Mouse (Mus musculus) intestine, embryonic 15.5 days (tissue): ENCODE results near the gene Htra1. TPM values are rescaled to one million over a fixed set of nuclear protein-coding genes. Genes with fewer than 3 reads are reported as not detected.
A peak's percentile ranks its signal among the peaks of the same experiment; 100 is the strongest.

Experiments
- ATAC-seq: fragments of 200-750 bp; cut with Nextera tagmentation; 2 replicates; pipeline ENCODE4 v1.8.0; 2017; ENCODE audit warnings: moderate TSS enrichment, moderate library complexity
- H3K27ac ChIP-seq: fragments of 300-500 bp; sonication (generic); 2 replicates; pipeline ENCODE4 v1.5.1; 2015; ENCODE audit warnings: mild to moderate bottlenecking, inconsistent platforms
- H3K27me3 ChIP-seq: fragments of 300-500 bp; sonication (generic); replicated peaks from 2 replicates; pipeline ENCODE4 v1.6.1; 2015; ENCODE audit warnings: inconsistent platforms
- H3K36me3 ChIP-seq: fragments of 300-500 bp; sonication (generic); 2 replicates; pipeline ENCODE4 v1.6.1; 2015; ENCODE audit warnings: inconsistent platforms
- H3K4me1 ChIP-seq: fragments of 300-500 bp; sonication (generic); replicated peaks from 2 replicates; pipeline ENCODE4 v1.6.1; 2015; ENCODE audit warnings: inconsistent platforms
- H3K4me2 ChIP-seq: fragments of 300-500 bp; sonication (generic); replicated peaks from 2 replicates; pipeline ENCODE4 v1.6.1; 2015; ENCODE audit warnings: mild to moderate bottlenecking, inconsistent platforms
- H3K4me3 ChIP-seq: fragments of 300-500 bp; sonication (generic); replicated peaks from 2 replicates; pipeline ENCODE4 v1.5.1; 2015; ENCODE audit warnings: inconsistent platforms
- H3K9ac ChIP-seq: fragments of 300-500 bp; sonication (generic); 2 replicates; pipeline ENCODE4 v1.6.1; 2015; ENCODE audit warnings: inconsistent platforms
- H3K9me3 ChIP-seq: fragments of 300-500 bp; sonication (generic); 2 replicates; pipeline ENCODE4 v1.6.1; 2016; ENCODE audit warnings: inconsistent platforms
- WGBS: fragments of 180-500 bp; shearing (Covaris S2); methylation state at CpG from one replicate; pipeline ENCODE4 v1.1.7; 2015; 5-methylcytosine and 5-hydroxymethylcytosine counted together
- polyA plus RNA-seq: library from polyadenylated mRNA; unstranded; fragments of >200 nt; fragmentation: Nextera tagmentation; extraction: Ambion mirVana; gene quantifications from 2 replicates; pipeline ENCODE4 v1.2.1, GENCODE M21; 2015

The Htra1 gene
- polyA plus RNA-seq, 1 experiment from 2014 or later: 18.8 TPM

DNA sequence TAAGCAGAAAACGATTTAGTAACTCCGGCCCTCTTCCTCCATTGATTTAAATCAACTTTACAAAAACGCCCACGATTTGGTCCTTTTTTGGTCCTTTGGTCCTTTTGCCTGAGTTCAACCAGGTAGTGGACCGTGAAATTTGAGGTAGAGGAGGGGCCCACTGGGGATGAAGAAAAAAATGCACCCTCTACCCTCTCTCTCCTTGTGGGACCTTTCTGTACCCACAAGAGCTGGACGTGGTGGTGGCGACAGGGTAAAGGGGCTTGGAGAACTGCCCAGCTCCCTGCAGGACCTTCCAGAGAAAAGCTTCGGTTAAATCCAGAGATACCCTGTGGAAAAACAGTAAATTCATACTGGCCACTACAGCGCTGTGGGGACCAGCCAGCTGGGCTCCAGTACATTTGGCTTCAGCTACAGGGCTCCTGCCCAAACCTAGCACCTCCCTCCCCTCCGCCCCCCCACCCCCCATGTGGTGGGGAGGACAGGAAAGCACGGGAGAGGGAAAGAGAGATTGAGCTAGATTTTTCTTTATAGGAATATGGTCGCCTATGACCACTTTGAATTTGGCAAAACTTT is 1.4 kb downstream of the Htra1 start:
- Histone ChIP-seq H3K27ac (no peak overlapping the region), H3K9ac (no peak overlapping the region), H3K9me3 (no peaks in the 10 kb centered on the region), H3K4me1 (peaks cover 15% of the 10 kb centered on the region), H3K4me3 (peak overlapping the region; percentile 57; the same call in 1 of the 2 replicates), H3K27me3 (peaks cover 60% of the 10 kb centered on the region), H3K36me3 (no peaks in the 10 kb centered on the region), H3K4me2 (peak overlapping the region; percentile 94)
- WGBS: 31% methylated on average over 12 of the region's 12 CpGs
- no peak for ATAC-seq

DNA sequence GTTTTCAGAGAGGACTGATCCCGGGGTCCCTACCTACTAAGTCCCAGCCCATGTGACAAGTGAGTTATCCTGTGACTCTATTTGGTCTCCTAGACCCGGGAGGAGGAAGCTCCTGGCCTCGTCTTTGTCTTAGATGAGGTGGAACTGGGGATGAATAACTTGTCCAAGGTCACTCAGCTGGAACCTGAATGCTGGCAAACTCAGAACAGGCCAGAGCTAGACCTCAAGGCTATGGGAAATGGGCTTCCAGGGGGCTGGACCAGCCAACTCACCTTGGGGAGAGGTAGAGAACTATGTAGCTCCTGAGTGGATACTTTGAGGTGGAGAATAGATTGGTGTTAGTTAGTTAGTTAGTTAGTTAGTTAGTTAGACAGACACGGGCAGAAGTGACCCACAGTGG is 2.1 kb downstream of the Htra1 start:
- Histone ChIP-seq H3K4me1 (peaks cover 15% of the 10 kb centered on the region), H3K27me3 (peaks cover 57% of the 10 kb centered on the region), H3K27ac (no peak overlapping the region), H3K4me3 (no peak overlapping the region), H3K9me3 (no peaks in the 10 kb centered on the region), H3K4me2 (no peak overlapping the region), H3K36me3 (no peaks in the 10 kb centered on the region), H3K9ac (no peak overlapping the region)
- WGBS: 70% methylated on average over 4 of the region's 4 CpGs
- ATAC-seq: no peak

DNA sequence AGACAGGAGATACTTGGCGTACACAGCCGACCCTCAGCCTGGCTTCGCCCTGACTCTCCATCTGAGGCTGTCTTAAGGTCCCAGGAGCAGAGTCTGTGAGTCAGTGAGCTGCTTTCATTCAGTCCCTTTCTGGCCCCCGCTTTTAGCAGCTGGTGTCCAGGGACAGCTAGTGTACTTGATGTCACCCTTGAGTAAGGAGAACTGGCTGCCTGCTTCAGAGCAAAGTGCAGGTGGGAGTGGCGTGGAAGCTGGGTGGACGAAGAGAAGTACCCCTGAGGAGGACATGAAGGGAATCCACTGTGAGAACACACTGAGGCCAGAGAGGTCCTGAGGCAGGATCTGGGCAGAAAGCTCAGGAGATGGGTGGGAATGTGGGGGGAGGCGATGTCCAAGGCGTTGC is 3.0 kb downstream of the Htra1 start:
- Histone ChIP-seq H3K9ac (no peak overlapping the region), H3K36me3 (no peaks in the 10 kb centered on the region), H3K4me1 (peaks cover 15% of the 10 kb centered on the region), H3K9me3 (no peaks in the 10 kb centered on the region), H3K4me2 (no peak overlapping the region), H3K4me3 (no peak overlapping the region), H3K27me3 (peaks cover 48% of the 10 kb centered on the region), H3K27ac (no peak overlapping the region)
- WGBS: 91% methylated on average over 8 of the region's 8 CpGs
- no peak for ATAC-seq

DNA sequence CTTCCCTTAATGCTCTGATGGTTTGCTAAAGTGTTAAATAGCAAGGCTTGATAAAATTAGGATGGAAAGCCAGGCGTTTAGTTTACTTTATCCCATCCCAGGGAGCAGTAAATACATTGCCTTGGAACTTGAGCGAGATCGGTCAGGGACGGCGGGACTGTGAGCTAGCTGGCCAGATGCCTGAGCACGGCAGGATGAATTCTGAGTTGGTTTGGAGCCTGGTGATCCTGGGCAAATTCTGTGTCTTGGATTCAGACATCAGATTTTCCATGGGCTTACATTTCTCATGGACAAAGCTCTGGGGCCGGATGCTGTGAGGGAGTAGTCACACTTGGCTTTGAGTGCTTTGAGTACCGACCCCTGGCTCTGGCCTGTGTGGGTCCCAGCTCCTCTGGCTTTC is 4.8 kb downstream of the Htra1 start:
- H3K4me3 ChIP-seq: no peak overlapping the region
- no peaks in the 10 kb centered on the region for H3K36me3 ChIP-seq
- WGBS: 51% methylated on average over 8 of the region's 8 CpGs
- ATAC-seq: no peak
- H3K4me2 ChIP-seq: no peak overlapping the region
- H3K9ac ChIP-seq: no peak overlapping the region
- H3K27me3 ChIP-seq: peaks cover 33% of the 10 kb centered on the region
- peaks cover 9% of the 10 kb centered on the region for H3K4me1 ChIP-seq
- no peak overlapping the region for H3K27ac ChIP-seq
- H3K9me3 ChIP-seq: no peaks in the 10 kb centered on the region

DNA sequence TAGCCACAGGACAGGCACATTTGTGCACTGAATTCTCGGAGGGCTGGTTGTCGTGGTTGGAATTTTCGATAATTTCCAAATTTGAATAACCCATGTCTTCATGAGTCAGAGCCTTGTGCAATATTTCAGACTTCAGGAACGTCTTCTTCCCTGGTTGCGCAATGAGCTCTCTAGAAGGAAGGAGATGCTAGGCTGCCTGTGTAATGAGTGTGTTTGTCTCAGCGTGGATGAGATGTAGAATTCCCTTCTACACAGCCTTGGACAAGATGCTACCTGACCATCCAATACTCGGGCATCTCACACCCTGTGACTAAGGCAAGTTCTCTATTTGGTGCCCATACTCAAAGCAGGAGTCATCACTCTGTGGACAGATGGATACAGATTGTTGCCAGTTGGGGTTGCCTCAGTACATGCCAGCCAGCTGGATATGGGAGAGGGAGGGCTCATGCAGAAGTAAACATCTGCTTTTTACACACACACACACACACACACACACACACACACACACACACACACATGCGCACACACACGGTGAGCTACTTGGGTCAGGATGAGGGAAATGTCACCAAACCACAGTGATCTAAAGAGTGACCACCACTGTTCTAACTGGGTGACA is 7.5 kb downstream of the Htra1 start:
- Histone ChIP-seq H3K4me1 (no peaks in the 10 kb centered on the region), H3K4me2 (no peak overlapping the region), H3K36me3 (no peaks in the 10 kb centered on the region), H3K9ac (no peak overlapping the region), H3K27ac (no peak overlapping the region), H3K4me3 (no peak overlapping the region), H3K27me3 (peaks cover 8% of the 10 kb centered on the region; the same call in 1 of the 2 replicates), H3K9me3 (no peaks in the 10 kb centered on the region)
- WGBS: 87% methylated on average over 9 of the region's 9 CpGs
- no peak for ATAC-seq

DNA sequence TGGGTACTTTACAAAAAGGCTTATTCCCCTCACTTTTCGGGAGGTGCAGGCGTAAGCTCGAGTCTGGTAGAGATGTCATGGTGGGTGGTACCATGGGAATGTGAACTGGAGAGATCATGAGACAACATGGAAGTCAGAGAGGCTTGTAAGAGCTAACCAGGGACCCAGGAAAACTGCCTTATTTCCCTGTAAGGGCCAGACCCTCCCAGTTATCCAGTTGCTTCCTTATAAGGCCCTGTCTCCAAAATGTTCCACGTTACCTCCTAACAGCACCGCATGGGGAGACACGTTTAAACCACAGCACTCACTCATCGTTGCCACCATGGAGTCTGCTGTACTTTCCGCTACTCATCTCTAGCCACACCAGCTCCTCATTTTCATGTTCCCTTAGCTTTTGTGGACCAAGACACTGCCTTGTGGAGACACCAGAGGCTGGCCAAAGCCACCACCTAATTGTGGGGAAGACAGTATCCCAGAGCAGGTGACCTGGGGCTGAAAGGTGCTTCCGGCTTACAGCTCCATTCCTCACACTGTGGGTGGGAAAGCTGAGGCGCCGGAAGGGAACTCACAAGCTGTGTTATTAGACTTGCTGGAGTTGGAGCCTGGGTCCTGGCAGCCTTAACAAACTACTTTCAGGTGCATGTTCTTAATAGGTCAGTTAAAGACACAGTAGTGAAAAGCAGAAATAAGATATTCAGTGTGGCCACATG is 9.0 kb downstream of the Htra1 start:
- H3K4me1 ChIP-seq: no peaks in the 10 kb centered on the region
- no peak overlapping the region for H3K4me3 ChIP-seq
- no peaks in the 10 kb centered on the region for H3K36me3 ChIP-seq
- 85% methylated on average over 11 of the region's 11 CpGs for WGBS
- no peak overlapping the region for H3K4me2 ChIP-seq
- H3K9ac ChIP-seq: no peak overlapping the region
- no peak overlapping the region for H3K27ac ChIP-seq
- no peak for ATAC-seq
- no peaks in the 10 kb centered on the region for H3K9me3 ChIP-seq
- no peaks in the 10 kb centered on the region for H3K27me3 ChIP-seq

DNA sequence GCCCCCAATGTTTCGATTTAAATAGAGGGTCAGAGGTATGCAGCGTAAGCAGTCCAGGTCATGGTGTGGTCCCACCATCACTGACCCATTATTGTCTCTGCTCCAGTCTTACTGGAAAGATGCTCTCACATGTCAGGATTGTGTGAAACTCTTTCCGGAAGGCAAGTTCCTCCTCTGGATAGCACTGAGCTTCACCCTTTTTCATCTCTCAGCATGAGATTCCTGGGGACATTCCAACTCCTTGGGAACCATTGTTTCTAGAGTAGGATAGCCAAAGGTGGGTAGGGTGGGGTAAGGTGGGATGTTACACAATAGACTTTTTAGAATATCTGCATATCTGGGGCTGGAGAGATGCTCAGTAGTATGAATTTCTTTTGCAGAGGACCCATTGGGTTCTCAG is 9.8 kb downstream of the Htra1 start:
- Histone ChIP-seq H3K9me3 (no peaks in the 10 kb centered on the region), H3K36me3 (no peaks in the 10 kb centered on the region), H3K27ac (no peak overlapping the region), H3K4me1 (no peaks in the 10 kb centered on the region), H3K4me3 (no peak overlapping the region), H3K9ac (no peak overlapping the region), H3K4me2 (no peak overlapping the region), H3K27me3 (no peaks in the 10 kb centered on the region)
- ATAC-seq: no peak
- WGBS: 97% methylated on average over 3 of the region's 3 CpGs

DNA sequence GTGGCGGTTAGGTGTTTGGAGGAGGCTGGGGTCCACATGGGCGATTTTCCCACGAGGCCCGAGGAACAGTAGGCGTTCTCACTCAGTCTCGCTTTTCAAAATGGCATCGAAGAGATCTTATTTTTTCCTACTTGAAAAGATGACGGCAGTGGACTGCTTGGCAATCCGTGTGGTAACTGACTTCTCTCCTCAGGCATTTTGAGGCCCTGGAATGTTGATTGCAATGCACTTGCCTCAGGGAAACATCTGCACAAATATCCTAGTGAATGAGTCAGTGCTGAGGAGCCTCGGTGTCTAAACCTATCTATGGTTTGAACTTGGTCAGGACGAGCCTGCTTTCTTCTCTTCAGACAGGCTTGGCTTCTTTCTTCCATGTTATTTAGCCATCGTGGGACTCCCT is 10.4 kb downstream of the Htra1 start:
- no peak overlapping the region for H3K4me3 ChIP-seq
- no peak overlapping the region for H3K9ac ChIP-seq
- ATAC-seq: no peak
- no peaks in the 10 kb centered on the region for H3K36me3 ChIP-seq
- WGBS: 84% methylated on average over 12 of the region's 12 CpGs
- no peak overlapping the region for H3K4me2 ChIP-seq
- H3K9me3 ChIP-seq: no peaks in the 10 kb centered on the region
- H3K4me1 ChIP-seq: no peaks in the 10 kb centered on the region
- H3K27me3 ChIP-seq: no peaks in the 10 kb centered on the region
- H3K27ac ChIP-seq: no peak overlapping the region

DNA sequence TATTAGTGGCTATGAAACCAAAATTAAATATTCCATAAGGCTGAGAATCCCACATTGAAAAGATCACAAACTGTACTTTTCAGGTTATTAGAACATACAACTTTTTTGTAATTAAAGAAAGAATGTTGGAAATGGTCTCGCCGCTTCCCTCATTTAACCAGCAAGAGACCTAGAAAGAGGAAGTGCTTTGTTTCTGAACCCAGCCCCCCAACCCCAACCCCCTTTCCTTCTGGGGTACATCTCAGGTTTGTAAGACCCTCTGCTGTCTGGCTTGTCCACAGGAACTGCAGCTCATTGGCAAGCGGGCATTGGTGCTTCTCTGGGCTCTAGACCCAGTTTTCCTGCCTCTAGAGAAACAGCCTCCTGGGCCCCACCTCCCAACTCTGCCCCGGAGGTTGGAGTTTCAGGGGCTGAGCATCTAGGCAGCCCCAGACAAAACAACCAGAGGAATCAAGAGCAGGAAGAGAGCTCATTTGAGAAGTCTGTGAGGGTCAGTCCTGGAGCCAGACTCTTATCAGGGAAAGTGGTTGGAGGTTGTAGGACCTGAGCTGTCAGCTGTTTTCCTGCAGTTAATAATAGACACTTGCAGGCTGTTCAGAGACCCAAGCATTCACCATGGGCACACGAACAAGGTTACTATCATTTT is 12.8 kb downstream of the Htra1 start:
- H3K9me3 ChIP-seq: no peaks in the 10 kb centered on the region
- H3K4me2 ChIP-seq: no peak overlapping the region
- no peak for ATAC-seq
- H3K4me3 ChIP-seq: no peak overlapping the region
- no peaks in the 10 kb centered on the region for H3K4me1 ChIP-seq
- no peaks in the 10 kb centered on the region for H3K27me3 ChIP-seq
- 54% methylated on average over 5 of the region's 5 CpGs for WGBS
- no peak overlapping the region for H3K9ac ChIP-seq
- H3K27ac ChIP-seq: no peak overlapping the region
- H3K36me3 ChIP-seq: no peaks in the 10 kb centered on the region

DNA sequence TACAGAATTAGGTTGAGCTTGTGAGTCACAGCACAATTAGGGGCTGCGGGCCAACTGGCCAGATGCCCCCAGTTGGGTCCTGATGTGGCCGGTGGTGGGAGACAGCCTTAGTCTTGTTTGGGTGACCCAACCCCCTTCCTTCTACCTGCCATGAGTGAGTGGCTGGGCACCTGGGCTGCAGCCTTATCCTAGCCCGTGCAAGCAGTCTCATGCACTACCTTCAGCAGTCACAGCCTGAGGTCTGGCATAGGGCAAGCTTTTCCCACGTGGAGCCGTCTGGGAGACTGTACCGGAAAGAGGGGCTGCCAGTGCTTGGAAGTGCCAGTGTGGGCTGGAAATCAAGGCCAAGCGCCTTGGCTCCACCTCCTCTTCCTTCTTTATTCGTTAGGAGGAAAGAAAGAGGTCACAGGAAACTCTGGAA is 13.4 kb downstream of the Htra1 start:
- 0 out of 2 replicates have a peak, but pooled peaks have one; percentile 43 for ATAC-seq
- Histone ChIP-seq H3K27me3 (no peaks in the 10 kb centered on the region), H3K4me1 (no peaks in the 10 kb centered on the region), H3K9ac (no peak overlapping the region), H3K27ac (0 out of 2 replicates have a peak overlapping the region, but pooled peaks have one; percentile 13), H3K36me3 (no peaks in the 10 kb centered on the region), H3K4me3 (no peak overlapping the region), H3K4me2 (no peak overlapping the region), H3K9me3 (no peaks in the 10 kb centered on the region)
- 43% methylated on average over 8 of the region's 8 CpGs for WGBS

DNA sequence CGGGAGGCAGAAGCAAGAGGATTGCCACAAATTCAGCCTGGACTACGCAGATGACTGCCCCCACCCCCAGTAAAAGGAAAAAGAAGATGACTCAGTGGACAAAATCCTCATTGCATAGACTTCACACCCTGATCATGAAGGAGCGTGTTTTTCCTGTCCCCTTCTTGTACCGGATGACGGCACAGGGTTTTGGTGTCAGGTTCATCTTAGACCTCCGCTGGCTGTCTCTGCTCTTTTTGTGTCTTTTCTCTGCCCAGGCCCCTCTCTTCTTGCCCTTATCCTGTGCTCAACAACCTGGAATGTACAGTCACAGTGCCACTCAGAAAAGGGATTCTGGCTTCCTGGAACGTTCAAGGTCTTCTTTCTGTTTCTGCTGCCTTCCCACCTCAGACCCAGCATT is 14.6 kb downstream of the Htra1 start:
- Histone ChIP-seq H3K4me2 (no peak overlapping the region), H3K9ac (no peak overlapping the region), H3K4me1 (no peaks in the 10 kb centered on the region), H3K36me3 (no peaks in the 10 kb centered on the region), H3K4me3 (no peak overlapping the region), H3K27ac (no peak overlapping the region), H3K27me3 (no peaks in the 10 kb centered on the region), H3K9me3 (no peaks in the 10 kb centered on the region)
- WGBS: 92% methylated on average over 7 of the region's 7 CpGs
- no peak for ATAC-seq

DNA sequence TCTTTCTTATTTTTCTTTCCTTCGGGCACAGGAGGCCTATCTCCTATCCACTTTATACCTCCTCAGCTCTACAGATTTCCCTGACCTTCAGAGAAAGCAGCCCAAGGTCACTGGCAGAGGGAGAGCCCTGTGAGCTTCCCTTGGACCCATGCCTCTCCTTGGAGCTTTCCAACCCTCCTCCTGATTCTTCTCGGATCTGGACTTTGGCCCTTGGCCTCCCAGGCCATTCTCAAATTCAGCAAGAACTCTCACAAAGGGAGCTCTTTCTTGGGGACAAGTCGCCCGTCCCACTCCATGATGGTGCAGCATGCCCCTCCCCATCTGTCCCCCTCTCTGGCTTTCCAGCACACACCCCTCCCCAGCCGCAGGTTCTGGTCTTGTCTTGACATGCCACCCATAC is 15.1 kb downstream of the Htra1 start:
- Histone ChIP-seq H3K4me2 (no peak overlapping the region), H3K4me3 (no peak overlapping the region), H3K36me3 (no peaks in the 10 kb centered on the region), H3K9me3 (no peaks in the 10 kb centered on the region), H3K4me1 (no peaks in the 10 kb centered on the region), H3K27me3 (no peaks in the 10 kb centered on the region), H3K9ac (no peak overlapping the region), H3K27ac (no peak overlapping the region)
- no peak for ATAC-seq
- WGBS: 93% methylated on average over 5 of the region's 5 CpGs
